Mouse (Mus musculus) adrenal gland, postnatal 10 days (tissue): ENCODE measurements around the gene Abhd17a. TPM values are rescaled to one million over a fixed set of nuclear protein-coding genes. Genes with fewer than 3 reads are reported as not detected.

Experiments used
- DNase-seq: peaks from one replicate; pipeline ENCODE4 v3.0.0; 2021; ENCODE audit warnings: mixed read lengths
- total RNA-seq, 2 experiments: library from RNA; stranded (reverse); gene quantifications; 2 replicates each; pipeline ENCODE4 v1.2.3; 2021

Abhd17a gene
- total RNA-seq, 2 experiments from 2014 or later = 108 to 113 TPM

GRCm38 (mm10) chr10:80577195-80578130, 12.7 kb downstream of the Abhd17a start, which contains the start of gene Klf16:
Gene Klf16, minus strand, starts transcription at chr10:80577321.
- DNase-seq = peak; percentile 99

GRCm38 (mm10) chr10:80576351-80577194, 13.6 kb downstream of the Abhd17a start:
- DNase-seq = peak; percentile 81

- no peak for DNase-seq
Measured at GRCm38 (mm10) chr10:80575925-80576324, 14.2 kb downstream of the Abhd17a start.

GRCm38 (mm10) chr10:80574896-80575295, 15.2 kb downstream of the Abhd17a start:
- DNase-seq = no peak

- no peak for DNase-seq
Measured at GRCm38 (mm10) chr10:80573944-80574343, 16.2 kb downstream of the Abhd17a start.

GRCm38 (mm10) chr10:80572477-80572876, 17.7 kb downstream of the Abhd17a start:
- DNase-seq = no peak

- DNase-seq = no peak
Measured at GRCm38 (mm10) chr10:80570871-80571836, 19.0 kb downstream of the Abhd17a start.

- DNase-seq = no peak
Measured at GRCm38 (mm10) chr10:80570419-80570818, 19.7 kb downstream of the Abhd17a start.

GRCm38 (mm10) chr10:80569664-80570066, 20.5 kb downstream of the Abhd17a start:
- DNase-seq = peak; percentile 82

- DNase-seq = no peak
Measured at GRCm38 (mm10) chr10:80568876-80569275, 21.3 kb downstream of the Abhd17a start.

- DNase-seq = peak; percentile 92
Measured at GRCm38 (mm10) chr10:80566375-80567092, 23.6 kb downstream of the Abhd17a start.

GRCm38 (mm10) chr10:80561116-80561944, 28.8 kb downstream of the Abhd17a start, which contains the start of gene Rexo1:
Gene Rexo1, minus strand, starts transcription at chr10:80561560.
- peak; percentile 95 for DNase-seq

- DNase-seq = peak; percentile 35
Measured at GRCm38 (mm10) chr10:80560621-80561020, 29.5 kb downstream of the Abhd17a start.

GRCm38 (mm10) chr10:80559431-80559830, 30.7 kb downstream of the Abhd17a start:
- no peak for DNase-seq

- DNase-seq = peak; percentile 94
Measured at GRCm38 (mm10) chr10:80557346-80557965, 32.7 kb downstream of the Abhd17a start.

GRCm38 (mm10) chr10:80553997-80554396, 36.1 kb downstream of the Abhd17a start:
- DNase-seq = no peak

- peak; percentile 35 for DNase-seq
Measured at GRCm38 (mm10) chr10:80553575-80553974, 36.6 kb downstream of the Abhd17a start.

- DNase-seq = no peak
Measured at GRCm38 (mm10) chr10:80552364-80552763, 37.8 kb downstream of the Abhd17a start.

- peak; percentile 26 for DNase-seq
Measured at GRCm38 (mm10) chr10:80549279-80549678, 40.9 kb downstream of the Abhd17a start.
